Mouse (Mus musculus) neutrophil, adult 5-6 weeks (primary cell): ENCODE results near the gene Tuba1c. TPM values are rescaled to one million over a fixed set of nuclear protein-coding genes. Genes with fewer than 3 reads are reported as not detected.
A peak's percentile ranks its signal among the peaks of the same experiment; 100 is the strongest.

Experiments used
- ATAC-seq: fragments of 151-379, 151-347 bp; 2 replicates; pipeline ENCODE4 v1.8.0; 2017; ENCODE audit warnings: mild to moderate bottlenecking, moderate TSS enrichment; ENCODE audit not compliant: insufficient number of reproducible peaks, poor library complexity, low FRiP score, severe bottlenecking; ENCODE audit errors: extremely low read depth
- total RNA-seq: library from RNA; stranded (forward); fragments of 200-1000 nt; gene quantifications from 2 replicates; pipeline ENCODE4 v1.2.3, GENCODE M21; 2017

The Tuba1c gene
- total RNA-seq, 1 experiment from 2014 or later: 42.7 TPM

- peak; percentile 76 for ATAC-seq
These were observed 35.8 kb upstream of the Tuba1c start for GRCm38 (mm10) chr15:98993865-98994264.

- no peak for ATAC-seq
These were observed 34.7 kb upstream of the Tuba1c start for GRCm38 (mm10) chr15:98994957-98995520.

- no peak for ATAC-seq
These were observed 32.9 kb upstream of the Tuba1c start for GRCm38 (mm10) chr15:98996840-98997239.

GRCm38 (mm10) chr15:98997938-98998774 lies 31.5 kb upstream of the Tuba1c start:
- no peak for ATAC-seq

GRCm38 (mm10) chr15:98998775-98999157 lies 30.9 kb upstream of the Tuba1c start:
- no peak for ATAC-seq

GRCm38 (mm10) chr15:99000535-99001283 lies 29.0 kb upstream of the Tuba1c start:
- peak; percentile 52; the same call in 1 of the 2 replicates for ATAC-seq

- no peak for ATAC-seq
These were observed 28.2 kb upstream of the Tuba1c start for GRCm38 (mm10) chr15:99001451-99001931.

GRCm38 (mm10) chr15:99003600-99003999 lies 26.1 kb upstream of the Tuba1c start:
- ATAC-seq: no peak

- peak; percentile 82 for ATAC-seq
These were observed 20.9 kb upstream of the Tuba1c start for GRCm38 (mm10) chr15:99008801-99009241.

- no peak for ATAC-seq
These were observed 18.8 kb upstream of the Tuba1c start for GRCm38 (mm10) chr15:99010896-99011295.

- ATAC-seq: no peak
These were observed 17.7 kb upstream of the Tuba1c start for GRCm38 (mm10) chr15:99011946-99012345.

- ATAC-seq: no peak
These were observed 15.1 kb upstream of the Tuba1c start for GRCm38 (mm10) chr15:99014496-99015030.

GRCm38 (mm10) chr15:99017355-99017761 lies 12.3 kb upstream of the Tuba1c start:
- ATAC-seq: no peak

- no peak for ATAC-seq
These were observed 11.7 kb upstream of the Tuba1c start for GRCm38 (mm10) chr15:99017986-99018385.

- ATAC-seq: no peak
These were observed 11.1 kb upstream of the Tuba1c start for GRCm38 (mm10) chr15:99018630-99019029.

- no peak for ATAC-seq
These were observed 10.3 kb upstream of the Tuba1c start for GRCm38 (mm10) chr15:99019436-99019835.

GRCm38 (mm10) chr15:99020171-99020570 lies 9.5 kb upstream of the Tuba1c start:
- ATAC-seq: no peak

GRCm38 (mm10) chr15:99021255-99021654 lies 8.4 kb upstream of the Tuba1c start:
- no peak for ATAC-seq

- peak; percentile 63; the same call in 1 of the 2 replicates for ATAC-seq
These were observed 4.9 kb upstream of the Tuba1c start for GRCm38 (mm10) chr15:99024668-99025314.
